Mouse (Mus musculus) heart, embryonic 16.5 days (tissue): ENCODE measurements at regions not wholly inside any gene's neighbourhood (a gene's known extent, or its start where the extent isn't known, plus 50 kb on each side); places are given as distances from the start of the nearest gene placed in this dataset.

ENCODE experiments used
- ATAC-seq: fragments of 200-750 bp; cut with Nextera tagmentation; replicated peaks from 2 replicates; pipeline ENCODE4 v1.8.0; 2017; ENCODE audit warnings: moderate number of reproducible peaks; ENCODE audit not compliant: insufficient read depth, low FRiP score; ENCODE audit errors: extremely low read depth
- H3K27ac ChIP-seq: fragments of 300-500 bp; sonication (generic); 2 replicates; pipeline ENCODE4 v1.5.1; 2014; ENCODE audit warnings: mild to moderate bottlenecking, low read length, control low read depth, moderate library complexity
- H3K27me3 ChIP-seq: fragments of 300-500 bp; sonication (generic); 2 replicates; pipeline ENCODE4 v1.6.1; 2014; ENCODE audit warnings: low read length, mixed read lengths; ENCODE audit not compliant: control insufficient read depth, insufficient read depth
- H3K36me3 ChIP-seq: fragments of 300-500 bp; sonication (generic); 2 replicates; pipeline ENCODE4 v1.6.1; 2014; ENCODE audit not compliant: control insufficient read depth, insufficient read depth
- H3K4me1 ChIP-seq: fragments of 300-500 bp; sonication (generic); 2 replicates; pipeline ENCODE4 v1.6.1; 2014; ENCODE audit warnings: low read length, mixed read lengths; ENCODE audit not compliant: control insufficient read depth, insufficient read depth
- H3K4me2 ChIP-seq: fragments of 300-500 bp; sonication (generic); 2 replicates; pipeline ENCODE4 v1.6.1; 2014; ENCODE audit warnings: low read depth, mild to moderate bottlenecking, control low read depth, low read length
- H3K4me3 ChIP-seq: fragments of 300-500 bp; sonication (generic); 2 replicates; pipeline ENCODE4 v1.5.1; 2014; ENCODE audit warnings: mild to moderate bottlenecking, control low read depth, low read length
- H3K9ac ChIP-seq: fragments of 300-500 bp; sonication (generic); 2 replicates; pipeline ENCODE4 v1.6.1; 2014; ENCODE audit warnings: low read length, control low read depth
- H3K9me3 ChIP-seq: fragments of 300-500 bp; sonication (generic); replicated peaks from 2 replicates; pipeline ENCODE4 v1.6.1; 2016; ENCODE audit warnings: low read length; ENCODE audit not compliant: control insufficient read depth
- WGBS: fragments of 180-500 bp; shearing (Covaris S2); extraction: QIAGEN DNeasy Blood & Tissue Kit; methylation state at CpG from one replicate; pipeline ENCODE4 v1.1.7; 2014; 5-methylcytosine and 5-hydroxymethylcytosine counted together

- no peaks in the 10 kb centered on the region for H3K36me3 ChIP-seq
- WGBS = 54% methylated on average over 6 of the region's 6 CpGs
- H3K27ac ChIP-seq = no peak overlapping the region
- ATAC-seq = no peak
- H3K9me3 ChIP-seq = no peaks in the 10 kb centered on the region
- H3K27me3 ChIP-seq = no peaks in the 10 kb centered on the region
- no peak overlapping the region for H3K4me3 ChIP-seq
- no peak overlapping the region for H3K9ac ChIP-seq
- no peaks in the 10 kb centered on the region for H3K4me1 ChIP-seq
- no peak overlapping the region for H3K4me2 ChIP-seq
Measured at GRCm38 (mm10) chr3:36340889-36341533, 118.9 kb upstream of the Qrfpr start.

GRCm38 (mm10) chr3:36339656-36340055 is 117.5 kb upstream of the Qrfpr start:
- Histone ChIP-seq H3K9ac (no peak overlapping the region), H3K4me1 (no peaks in the 10 kb centered on the region), H3K36me3 (no peaks in the 10 kb centered on the region), H3K4me2 (no peak overlapping the region), H3K27ac (no peak overlapping the region), H3K27me3 (no peaks in the 10 kb centered on the region), H3K9me3 (no peaks in the 10 kb centered on the region), H3K4me3 (no peak overlapping the region)
- WGBS = 90% methylated on average over 5 of the region's 5 CpGs
- no peak for ATAC-seq

GRCm38 (mm10) chr3:36334279-36334678 is 112.2 kb upstream of the Qrfpr start:
- no peak overlapping the region for H3K4me3 ChIP-seq
- no peaks in the 10 kb centered on the region for H3K27me3 ChIP-seq
- no peaks in the 10 kb centered on the region for H3K9me3 ChIP-seq
- no peaks in the 10 kb centered on the region for H3K36me3 ChIP-seq
- H3K27ac ChIP-seq = no peak overlapping the region
- no peaks in the 10 kb centered on the region for H3K4me1 ChIP-seq
- H3K4me2 ChIP-seq = no peak overlapping the region
- ATAC-seq = no peak
- WGBS = 72% methylated on average over 5 of the region's 5 CpGs
- H3K9ac ChIP-seq = no peak overlapping the region

- ATAC-seq = no peak
- WGBS = 80% methylated on average over 6 of the region's 6 CpGs
- no peak overlapping the region for H3K27ac ChIP-seq
- H3K9me3 ChIP-seq = no peaks in the 10 kb centered on the region
- H3K27me3 ChIP-seq = no peaks in the 10 kb centered on the region
- no peaks in the 10 kb centered on the region for H3K36me3 ChIP-seq
- no peak overlapping the region for H3K4me3 ChIP-seq
- H3K9ac ChIP-seq = no peak overlapping the region
- H3K4me1 ChIP-seq = no peaks in the 10 kb centered on the region
- no peak overlapping the region for H3K4me2 ChIP-seq
Measured at GRCm38 (mm10) chr3:36332016-36332415, 109.9 kb upstream of the Qrfpr start.

- Histone ChIP-seq H3K27ac (no peak overlapping the region), H3K9ac (no peak overlapping the region), H3K36me3 (no peaks in the 10 kb centered on the region), H3K4me3 (no peak overlapping the region), H3K4me1 (no peaks in the 10 kb centered on the region), H3K27me3 (no peaks in the 10 kb centered on the region), H3K4me2 (no peak overlapping the region), H3K9me3 (no peaks in the 10 kb centered on the region)
- 29% methylated on average over 9 of the region's 9 CpGs for WGBS
- ATAC-seq = no peak
Measured at GRCm38 (mm10) chr3:36330656-36331055, 108.5 kb upstream of the Qrfpr start.

GRCm38 (mm10) chr3:36329631-36330030 is 107.5 kb upstream of the Qrfpr start:
- Histone ChIP-seq H3K4me1 (no peaks in the 10 kb centered on the region), H3K9ac (no peak overlapping the region), H3K4me3 (no peak overlapping the region), H3K4me2 (no peak overlapping the region), H3K27ac (no peak overlapping the region), H3K27me3 (no peaks in the 10 kb centered on the region), H3K9me3 (no peaks in the 10 kb centered on the region), H3K36me3 (no peaks in the 10 kb centered on the region)
- ATAC-seq = no peak
- 80% methylated on average over 7 of the region's 7 CpGs for WGBS

- 45% methylated on average over 2 of the region's 2 CpGs for WGBS
- ATAC-seq = no peak
- Histone ChIP-seq H3K4me1 (no peaks in the 10 kb centered on the region), H3K27ac (no peak overlapping the region), H3K9ac (no peak overlapping the region), H3K9me3 (no peaks in the 10 kb centered on the region), H3K4me2 (no peak overlapping the region), H3K36me3 (no peaks in the 10 kb centered on the region), H3K4me3 (no peak overlapping the region), H3K27me3 (no peaks in the 10 kb centered on the region)
Measured at GRCm38 (mm10) chr3:36328927-36329326, 106.8 kb upstream of the Qrfpr start.

GRCm38 (mm10) chr3:36318635-36319034 is 96.5 kb upstream of the Qrfpr start:
- H3K4me1 ChIP-seq = no peaks in the 10 kb centered on the region
- H3K9ac ChIP-seq = no peak overlapping the region
- no peaks in the 10 kb centered on the region for H3K9me3 ChIP-seq
- ATAC-seq = no peak
- H3K27ac ChIP-seq = no peak overlapping the region
- no peaks in the 10 kb centered on the region for H3K27me3 ChIP-seq
- H3K4me2 ChIP-seq = no peak overlapping the region
- no peak overlapping the region for H3K4me3 ChIP-seq
- no peaks in the 10 kb centered on the region for H3K36me3 ChIP-seq

- Histone ChIP-seq H3K4me3 (no peak overlapping the region), H3K36me3 (no peaks in the 10 kb centered on the region), H3K9me3 (no peaks in the 10 kb centered on the region), H3K27ac (no peak overlapping the region), H3K9ac (no peak overlapping the region), H3K4me2 (no peak overlapping the region), H3K4me1 (no peaks in the 10 kb centered on the region), H3K27me3 (no peaks in the 10 kb centered on the region)
- ATAC-seq = no peak
- 27% methylated on average over 3 of the region's 3 CpGs for WGBS
Measured at GRCm38 (mm10) chr3:36311337-36311736, 89.2 kb upstream of the Qrfpr start.
